Mouse (Mus musculus): ENCODE measurements around the gene Lpin2.

The Lpin2 gene

DNA sequence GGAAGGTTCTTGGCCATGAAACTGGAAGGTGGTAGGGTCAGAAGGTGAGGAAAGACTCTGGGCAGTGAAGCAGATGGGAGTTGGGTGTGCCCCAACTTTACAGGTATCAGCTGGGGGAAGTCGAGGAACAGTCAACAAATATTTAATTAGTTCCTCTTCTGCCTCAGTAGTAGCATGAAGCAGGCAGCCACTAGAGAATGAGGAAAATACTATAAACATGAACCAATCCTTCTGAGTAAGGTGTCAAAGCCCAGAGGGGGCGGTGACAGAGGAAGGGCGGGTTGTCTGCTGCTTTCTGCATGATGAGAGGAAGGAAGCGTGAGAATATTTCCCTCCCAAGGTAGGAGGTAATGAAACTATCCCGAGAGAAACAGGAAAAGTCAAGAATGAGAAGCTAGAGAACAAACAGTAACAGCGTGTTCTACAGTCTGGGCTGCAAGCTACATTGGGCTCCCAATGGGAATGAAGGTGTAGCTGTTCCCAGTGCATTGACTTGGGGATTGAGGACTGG is at the start of gene Lpin2:
TSS of gene Lpin2 (plus strand) at position 350 of the 511 bp plus-strand sequence.
- no peak for DNase-seq

- no peak for DNase-seq
These were observed 49.4 kb upstream of the Lpin2 start for GRCm38 (mm10) chr17:71132856-71133439.

- DNase-seq = no peak
These were observed 47.9 kb upstream of the Lpin2 start for GRCm38 (mm10) chr17:71134441-71134955.

DNA sequence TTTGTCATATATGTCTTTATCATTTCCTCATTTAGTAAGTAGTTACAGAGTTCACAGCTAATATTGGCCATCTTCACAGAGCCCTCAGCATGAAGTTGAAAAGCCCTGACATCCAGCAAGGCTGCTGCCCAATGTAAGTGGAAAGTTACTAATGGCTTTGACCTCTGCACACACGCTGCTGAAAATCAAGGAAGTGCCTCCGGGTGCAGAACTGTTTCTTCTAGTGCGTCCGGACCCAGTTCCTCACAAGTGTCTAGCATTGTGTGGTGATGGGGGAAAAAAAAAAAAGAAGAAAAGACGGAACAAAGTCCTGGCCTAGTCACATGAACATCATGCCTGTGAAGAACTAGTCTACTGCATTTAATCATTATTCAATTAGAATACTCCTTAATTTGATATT is 47.3 kb upstream of the Lpin2 start:
- no peak for DNase-seq

DNA sequence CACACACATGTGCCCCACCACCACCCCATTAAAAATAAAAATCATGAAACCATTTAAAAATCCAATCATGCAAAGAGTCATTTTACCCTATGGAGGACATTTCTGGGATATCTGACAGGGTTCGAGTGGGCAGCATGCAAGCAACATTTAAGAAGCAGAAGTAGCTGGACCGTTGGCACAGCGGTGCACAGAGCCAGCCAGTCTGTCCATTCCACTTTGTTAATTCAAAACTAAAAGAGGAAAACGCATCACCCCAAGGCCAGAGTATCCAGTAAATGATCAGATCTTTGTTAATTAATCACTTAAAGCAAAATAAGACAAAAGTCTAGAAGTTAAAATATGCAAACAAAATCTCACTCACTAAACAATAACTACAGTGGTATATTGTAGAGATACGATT is 46.5 kb upstream of the Lpin2 start:
- no peak for DNase-seq

GRCm38 (mm10) chr17:71136384-71137333 is 45.7 kb upstream of the Lpin2 start:
- DNase-seq = no peak

DNA sequence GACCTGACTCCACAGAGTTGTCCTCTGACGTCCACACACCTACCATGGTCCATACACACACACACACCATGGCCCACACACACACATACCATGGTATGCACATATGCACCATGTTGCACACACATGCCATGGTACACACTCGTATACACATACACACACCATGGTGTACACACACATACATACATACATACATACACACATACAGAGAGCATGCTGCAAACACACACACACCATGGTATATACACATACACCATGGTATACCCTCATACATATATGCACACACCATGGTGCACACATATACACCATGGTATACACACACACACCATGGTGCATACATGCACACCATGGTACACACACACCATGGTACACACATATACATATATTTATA is 45.0 kb upstream of the Lpin2 start:
- DNase-seq = no peak

DNA sequence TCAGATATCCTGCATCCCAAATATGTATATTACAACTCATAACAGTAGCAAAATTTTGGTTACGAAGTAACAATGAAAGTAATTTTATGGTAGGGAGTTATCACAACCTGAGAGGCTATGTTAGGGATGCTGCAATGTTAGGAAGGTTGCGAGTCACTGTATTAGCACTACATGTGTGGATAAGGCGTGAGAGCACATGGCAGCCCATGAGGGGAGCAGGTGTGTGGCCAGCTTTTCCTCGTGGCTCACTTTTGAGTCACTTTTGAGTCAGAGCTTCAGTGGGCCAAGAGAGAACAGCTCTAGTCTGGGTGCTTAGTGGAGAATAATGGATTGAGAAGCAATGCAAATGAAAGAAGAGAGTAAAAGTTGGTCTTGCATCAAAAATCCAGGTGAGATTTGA is 40.3 kb upstream of the Lpin2 start:
- no peak for DNase-seq

DNA sequence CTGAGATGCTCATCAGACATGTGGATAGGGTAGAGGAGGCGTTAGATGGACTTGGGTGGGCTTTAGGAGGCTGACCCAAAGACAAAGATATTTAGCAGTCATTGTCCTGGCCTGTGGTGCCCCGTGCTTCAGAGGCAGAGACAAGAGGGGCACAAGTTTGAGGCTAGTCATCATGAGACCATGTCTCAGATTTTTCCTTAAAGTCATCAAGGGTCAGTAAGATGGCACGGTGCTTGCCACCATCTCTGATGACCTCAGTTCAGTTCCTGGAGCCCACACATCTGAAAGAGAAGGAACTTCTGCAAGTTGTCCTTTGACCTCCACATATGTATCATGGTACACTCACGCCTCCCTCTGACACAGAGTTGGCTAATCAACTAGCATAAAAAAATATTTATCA is 39.2 kb upstream of the Lpin2 start:
- DNase-seq = no peak

GRCm38 (mm10) chr17:71144322-71145116 is 37.8 kb upstream of the Lpin2 start:
- no peak for DNase-seq

DNA sequence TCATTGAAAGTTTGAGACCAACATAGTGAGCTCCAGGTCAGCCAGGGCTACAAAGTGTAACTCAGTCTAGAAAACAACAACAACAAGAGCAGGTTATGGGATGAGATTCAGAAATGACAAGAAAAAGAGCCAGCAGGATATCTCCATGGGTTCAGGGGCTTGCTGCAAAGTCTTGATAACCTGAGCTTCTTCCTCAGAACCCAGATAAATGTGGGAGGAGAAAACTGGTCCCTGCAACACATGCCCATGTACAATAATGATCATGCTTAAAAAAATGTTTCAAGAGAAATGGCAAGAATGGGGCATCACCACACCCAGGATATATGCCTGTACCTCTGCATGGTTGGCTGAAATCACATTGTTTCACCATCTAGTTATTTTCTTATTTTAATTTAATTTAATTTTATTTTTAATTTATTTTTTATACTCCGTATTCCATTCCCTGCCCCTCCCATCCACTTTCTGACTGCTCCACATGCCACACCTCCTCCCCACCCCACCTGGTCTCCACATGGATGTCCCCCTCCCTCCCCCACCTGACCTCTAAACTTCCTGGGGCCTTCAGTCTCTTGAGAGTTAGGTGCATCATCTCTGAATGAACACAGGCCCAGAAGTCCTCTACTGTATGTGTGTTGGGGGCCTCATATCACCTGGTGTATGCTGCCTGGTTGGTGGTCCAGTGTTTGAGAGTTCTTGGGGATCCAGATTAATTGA is 37.0 kb upstream of the Lpin2 start:
- DNase-seq = no peak

DNA sequence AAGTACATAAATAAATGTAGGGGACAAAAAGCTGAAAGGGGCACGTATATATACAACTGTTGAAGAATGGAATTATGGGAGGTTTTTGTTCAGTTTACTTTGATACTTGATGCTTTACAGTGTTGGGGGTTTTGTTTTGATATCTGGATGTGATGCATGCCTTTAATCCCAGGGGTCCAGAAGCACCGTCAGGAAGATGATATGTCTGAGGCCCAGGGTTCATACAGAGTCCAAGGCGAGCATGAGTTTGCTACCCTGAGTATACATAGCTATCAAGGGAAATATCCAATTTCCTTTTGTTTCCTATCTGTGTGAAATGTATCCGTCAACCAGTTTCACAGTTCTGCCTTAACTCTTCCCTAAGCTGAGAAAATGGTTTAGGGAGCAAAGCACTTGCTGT is 29.0 kb upstream of the Lpin2 start:
- no peak for DNase-seq

GRCm38 (mm10) chr17:71155271-71155670 is 27.1 kb upstream of the Lpin2 start:
- DNase-seq = no peak

DNA sequence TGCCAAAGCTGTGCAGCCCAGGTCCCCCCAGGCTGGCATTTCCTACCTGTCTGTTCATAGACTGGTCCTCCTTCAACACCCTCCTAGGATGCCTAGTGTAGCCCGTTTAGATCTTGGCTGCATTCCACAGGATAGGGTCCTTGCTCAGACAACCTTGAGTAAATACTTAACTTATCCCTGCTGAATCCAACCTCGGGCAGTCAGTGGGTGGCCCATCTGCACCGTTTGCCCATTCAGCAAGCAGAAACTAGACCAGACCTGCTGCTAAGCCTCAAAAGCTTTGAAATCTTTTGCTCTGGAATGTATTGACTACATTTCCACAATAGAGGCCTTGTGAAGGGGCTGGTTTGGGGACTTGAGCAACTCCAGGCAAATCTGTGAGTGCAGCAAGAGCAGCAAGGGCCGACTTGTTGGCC is 23.2 kb upstream of the Lpin2 start:
- DNase-seq = no peak

GRCm38 (mm10) chr17:71159720-71160119 is 22.6 kb upstream of the Lpin2 start:
- DNase-seq = no peak

DNA sequence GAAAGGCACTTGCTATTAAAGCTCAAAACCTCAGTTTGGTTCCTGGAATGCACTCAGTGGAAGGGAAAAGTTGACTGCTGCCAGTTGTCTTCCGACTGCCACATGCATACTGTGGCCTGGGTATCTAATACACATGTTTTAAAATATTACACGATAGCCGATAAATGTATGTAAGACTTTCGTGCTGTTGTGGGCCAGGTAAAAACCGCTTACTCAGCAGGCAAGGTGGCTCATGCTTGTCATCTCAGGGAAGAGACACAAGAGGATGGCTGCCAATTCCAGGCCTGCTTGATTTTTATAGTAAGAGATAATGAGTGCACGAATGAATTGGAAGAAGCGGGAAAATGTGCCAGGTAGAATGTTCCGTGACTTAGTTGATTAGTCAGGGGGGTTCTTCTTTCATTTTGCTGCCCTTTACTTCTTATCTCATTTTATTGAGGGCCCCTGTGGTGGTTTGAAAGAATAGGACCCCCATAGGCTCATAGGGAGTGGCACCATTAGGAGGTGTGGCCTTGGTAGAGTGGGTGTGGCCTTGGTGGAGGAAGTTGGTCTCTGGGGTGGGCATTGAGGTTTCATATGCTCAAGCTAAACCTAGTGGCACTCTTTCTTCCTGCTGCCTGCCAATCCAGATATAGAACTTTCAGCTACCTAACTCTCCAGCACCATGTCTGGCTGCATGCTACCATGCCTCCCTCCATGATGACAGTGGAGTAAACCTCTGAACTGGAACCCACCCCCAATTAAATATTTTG is 21.9 kb upstream of the Lpin2 start:
- DNase-seq = no peak

DNA sequence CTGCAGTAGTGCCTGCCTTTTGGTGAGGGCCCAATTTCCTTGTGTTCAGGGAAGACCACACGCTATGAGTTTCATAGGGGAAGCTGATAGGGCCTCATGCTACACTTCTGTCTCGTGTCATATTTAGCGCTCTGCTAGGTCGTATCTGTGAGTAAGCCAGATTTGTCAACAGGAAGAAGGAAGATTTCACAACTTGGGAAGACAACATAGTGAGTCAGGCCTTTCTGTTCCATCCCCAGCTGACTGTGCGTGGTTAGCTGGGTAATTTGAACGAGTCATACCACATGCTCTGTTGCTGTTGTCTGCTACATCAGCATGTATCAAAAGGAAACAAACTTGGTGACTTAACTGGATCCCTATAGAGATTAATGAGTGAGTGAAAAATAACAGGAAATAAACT is 17.4 kb upstream of the Lpin2 start:
- DNase-seq = no peak

DNA sequence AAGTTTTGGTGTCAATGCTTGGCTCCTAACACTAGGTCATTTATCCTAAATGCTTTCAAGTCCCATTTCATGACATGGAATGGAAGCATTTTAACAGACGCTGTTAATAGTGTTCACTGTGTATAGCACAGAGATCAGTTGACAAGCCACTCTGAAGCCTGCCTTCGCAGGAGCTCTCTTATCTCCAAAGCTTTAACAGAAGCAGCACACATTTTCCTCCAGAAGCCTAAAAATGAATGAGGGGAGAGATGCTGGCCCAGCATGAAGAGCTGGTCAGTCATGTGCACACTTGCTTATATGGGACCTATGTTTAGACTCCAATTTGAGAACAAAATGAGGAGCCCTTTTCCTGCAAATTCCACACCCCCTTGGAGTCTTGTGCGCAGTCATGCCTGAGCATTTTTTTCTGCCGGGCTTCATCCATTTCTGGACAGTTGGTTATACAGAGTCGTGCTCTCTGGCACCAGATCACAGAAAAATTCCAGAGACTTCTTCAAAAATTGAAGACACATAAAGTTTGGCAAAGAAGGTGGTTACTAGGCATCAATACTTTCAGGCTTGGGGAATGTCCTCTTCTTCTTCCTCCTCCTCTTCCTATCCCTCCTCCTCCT is 14.1 kb upstream of the Lpin2 start:
- DNase-seq = no peak

DNA sequence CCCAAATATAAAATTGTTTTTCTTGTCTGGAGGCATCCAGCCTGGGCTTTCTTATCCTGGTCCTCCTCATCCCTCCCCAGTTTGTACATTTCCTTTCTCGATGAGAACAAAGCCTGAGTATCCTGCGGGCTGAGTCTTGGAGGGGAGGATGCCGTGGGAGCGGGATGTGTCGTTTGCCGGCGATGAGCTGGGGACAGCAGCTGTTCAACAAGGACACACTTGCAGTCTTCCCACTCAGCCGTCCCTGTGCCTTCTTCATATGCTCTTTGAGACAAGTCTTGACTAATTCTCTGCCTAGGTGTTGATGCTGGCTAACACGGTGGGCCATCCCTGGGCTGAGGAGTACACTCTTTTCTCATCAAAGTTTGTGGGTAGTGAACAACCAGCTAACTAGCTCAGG is 13.5 kb upstream of the Lpin2 start:
- DNase-seq = no peak

DNA sequence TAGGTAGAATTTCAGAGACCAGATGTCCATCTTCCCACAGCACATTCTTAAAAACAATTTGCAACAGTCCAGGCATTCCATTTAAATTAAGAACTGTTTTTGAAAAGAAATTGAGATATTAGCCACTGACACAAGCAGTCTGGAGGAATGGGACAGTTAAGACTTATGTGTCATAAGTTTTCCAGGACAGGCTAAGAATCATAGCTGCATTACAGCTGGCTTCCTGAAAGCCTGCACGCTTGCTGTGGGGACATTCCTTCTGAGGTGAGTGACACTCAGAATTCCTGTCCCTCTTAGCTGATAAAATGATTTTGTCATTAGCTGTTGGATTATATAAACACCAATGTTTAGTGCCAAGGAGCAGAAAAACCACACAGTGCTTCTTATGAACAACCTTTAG is 12.7 kb upstream of the Lpin2 start:
- no peak for DNase-seq

- no peak for DNase-seq
These were observed 11.2 kb upstream of the Lpin2 start for GRCm38 (mm10) chr17:71171161-71171560.
